ENCODE assay signal across 16 mouse cellular contexts in genomic region chr7:78953886-78954572, GRCm38 (mm10). TPM values are rescaled to one million over a fixed set of nuclear protein-coding genes. Genes with fewer than 3 reads are reported as not detected.
DNase-seq lines count a peak whose midpoint lies in the region; ATAC-seq lines count a peak whose summit lies in the region.
"Had no signal": no experiment of that assay in that cellular context is flagged by ENCODE, and none has a peak within 500 bp of the region (broad histone marks: within the 10 kb centered on the region; RNA-seq: fewer than 3 reads in every experiment).

No protein-coding gene starts in this region.

- 28% methylated on average over 11 of the region's 11 CpGs for WGBS in heart, embryonic 14.5 days
- 12% methylated on average over 11 of the region's 11 CpGs for WGBS in lung, embryonic 16.5 days
- WGBS in embryonic facial prominence, embryonic 11.5 days, result 26% methylated on average over 11 of the region's 11 CpGs

- no peak for DNase-seq in heart, postnatal 14 days
- DNase-seq in lung, postnatal 36 days, result no peak
- peak; percentile 40 for DNase-seq in embryonic facial prominence, embryonic 11.5 days (ENCODE audit: low spot score)
- DNase-seq in mesoderm, embryonic 11.5 days (ENCODE audit: low read depth, low spot score), result peak; percentile 5
- no peak for DNase-seq in frontal cortex, postnatal 14 days (ENCODE audit: low spot score in 2 of 2)
- no peak for DNase-seq in adrenal gland, adult 2 months
- DNase-seq: adrenal gland, postnatal 36 days; cerebellum, adult 9-10 months; gastrocnemius, postnatal 25 days; right cerebral cortex, postnatal 14 days had no signal

- intact Hi-C loops in heart, postnatal 14 days (cut with DNase I), result no loop called here

- H3K9me3 ChIP-seq in heart, embryonic 14.5 days (ENCODE audit: control insufficient read depth, low read length), result no peaks in the 10 kb centered on the region
- H3K9me3 ChIP-seq in lung, embryonic 16.5 days (ENCODE audit: control insufficient read depth, low read length), result no peaks in the 10 kb centered on the region
- no peaks in the 10 kb centered on the region for H3K9me3 ChIP-seq in embryonic facial prominence, embryonic 11.5 days (replicated peaks; ENCODE audit: control insufficient read depth, low read length)
- H3K9me3 ChIP-seq: intestine, embryonic 15.5 days had no signal

- no peak overlapping the region for H3K4me3 ChIP-seq in heart, embryonic 14.5 days (ENCODE audit: control insufficient read depth in 1 of 2, insufficient read depth in 1 of 2, low read depth in 1 of 2, low read length in 2 of 2)
- H3K4me3 ChIP-seq in lung, embryonic 16.5 days (ENCODE audit: low read length), result no peak overlapping the region
- no peak overlapping the region for H3K4me3 ChIP-seq in embryonic facial prominence, embryonic 11.5 days (ENCODE audit: low read depth, low read length)
- H3K4me3 ChIP-seq: erythroblast, embryonic 14.5 days; intestine, embryonic 15.5 days; megakaryocyte, embryonic 14.5 days had no signal

- H3K27me3 ChIP-seq in heart, embryonic 14.5 days (ENCODE audit: control insufficient read depth, insufficient read depth, low read length), result no peaks in the 10 kb centered on the region
- no peaks in the 10 kb centered on the region for H3K27me3 ChIP-seq in lung, embryonic 16.5 days (ENCODE audit: control insufficient read depth, insufficient read depth, low read depth, low read length)
- no peaks in the 10 kb centered on the region for H3K27me3 ChIP-seq in embryonic facial prominence, embryonic 11.5 days (ENCODE audit: control insufficient read depth, insufficient read depth, low read length)
- H3K27me3 ChIP-seq: intestine, embryonic 15.5 days had no signal

- H3K9ac ChIP-seq in heart, embryonic 14.5 days (ENCODE audit: low read length), result no peak overlapping the region
- no peak overlapping the region for H3K9ac ChIP-seq in lung, embryonic 16.5 days (ENCODE audit: low read length)
- H3K9ac ChIP-seq in embryonic facial prominence, embryonic 11.5 days (replicated peaks; ENCODE audit: low read length), result no peak overlapping the region
- H3K9ac ChIP-seq: intestine, embryonic 15.5 days had no signal

- peaks cover 4 to 5% of the 10 kb centered on the region in 2 experiments; a peak in 3 of 4 replicates for H3K4me1 ChIP-seq in heart, embryonic 14.5 days (ENCODE audit: control insufficient read depth in 2 of 2, insufficient read depth in 2 of 2, low read length in 2 of 2)
- no peaks in the 10 kb centered on the region for H3K4me1 ChIP-seq in lung, embryonic 16.5 days (replicated peaks; ENCODE audit: control insufficient read depth, insufficient read depth, low read length)
- no peaks in the 10 kb centered on the region for H3K4me1 ChIP-seq in embryonic facial prominence, embryonic 11.5 days (ENCODE audit: control insufficient read depth, insufficient read depth, low read length)
- H3K4me1 ChIP-seq: intestine, embryonic 15.5 days had no signal

- H3K36me3 ChIP-seq in heart, embryonic 14.5 days (ENCODE audit: control insufficient read depth, insufficient read depth, low read length), result no peaks in the 10 kb centered on the region
- no peaks in the 10 kb centered on the region for H3K36me3 ChIP-seq in lung, embryonic 16.5 days (ENCODE audit: control insufficient read depth, insufficient read depth, low read length)
- no peaks in the 10 kb centered on the region for H3K36me3 ChIP-seq in embryonic facial prominence, embryonic 11.5 days (replicated peaks; ENCODE audit: control insufficient read depth, insufficient read depth, low read depth, low read length)
- H3K36me3 ChIP-seq: intestine, embryonic 15.5 days had no signal

- no peak for ATAC-seq in heart, embryonic 14.5 days (ENCODE audit: insufficient number of reproducible peaks, insufficient read depth, low FRiP score, low read depth)
- no peak for ATAC-seq in lung, embryonic 16.5 days (ENCODE audit: low read depth)
- 0 out of 2 replicates have a peak, but pooled peaks have one; percentile 30 for ATAC-seq in embryonic facial prominence, embryonic 11.5 days (replicated peaks; ENCODE audit: insufficient number of reproducible peaks, low FRiP score, low TSS enrichment, low read depth)
- ATAC-seq: CD4-positive, CD25-positive, alpha-beta regulatory T cell, adult 4 months; intestine, embryonic 15.5 days had no signal

- peak overlapping the region; percentile 50 for H3K4me2 ChIP-seq in heart, embryonic 14.5 days (ENCODE audit: low read length)
- H3K4me2 ChIP-seq in lung, embryonic 16.5 days (ENCODE audit: low read depth, low read length), result peak overlapping the region; percentile 39; the same call in 1 of the 2 replicates
- no peak overlapping the region for H3K4me2 ChIP-seq in embryonic facial prominence, embryonic 11.5 days (ENCODE audit: low read depth, low read length)
- H3K4me2 ChIP-seq: intestine, embryonic 15.5 days had no signal

- H3K27ac ChIP-seq in heart, embryonic 14.5 days (replicated peaks in 1 of 2; ENCODE audit: control insufficient read depth in 1 of 2, insufficient read depth in 1 of 2, low read depth in 2 of 2, low read length in 2 of 2), result no peak overlapping the region
- H3K27ac ChIP-seq in lung, embryonic 16.5 days (ENCODE audit: low read length), result no peak overlapping the region
- no peak overlapping the region for H3K27ac ChIP-seq in embryonic facial prominence, embryonic 11.5 days (replicated peaks; ENCODE audit: low read depth, low read length)
- H3K27ac ChIP-seq: intestine, embryonic 15.5 days had no signal

RNA-seq across cellular contexts. Expression of gene Isg20, which starts 40.8 kb away (rescaled TPM):
- 1.9 and 3.2 TPM in 2 replicates for polyA plus RNA-seq in heart, embryonic 14.5 days (2014; fragmentation: Nextera tagmentation; extraction: Ambion mirVana)
- 10 to 100 TPM; 21.5 to 23.6 TPM for total RNA-seq in heart, postnatal 14 days (2021)
- 12.8 and 21.5 TPM in 2 replicates for polyA plus RNA-seq in lung, embryonic 16.5 days (2015; fragmentation: Nextera tagmentation; extraction: Ambion mirVana)
- polyA plus RNA-seq in embryonic facial prominence, embryonic 11.5 days (2014; fragmentation: Nextera tagmentation; extraction: Ambion mirVana), result 0.61 TPM in 1 of 2 replicates, not detected in the other
- total RNA-seq in adrenal gland, adult 2 months (2021), result 10 to 100 TPM in 1 of 2 experiments, 1 to 10 TPM in 1; 5.7 to 12.1 TPM
- 6.9 and 9.5 TPM in 2 replicates for polyA plus RNA-seq in adrenal gland, adult 2 months (2012; rRNA removed)

RNA-seq across cellular contexts. Expression of gene Aen, which starts 58.4 kb away (rescaled TPM):
- 25.3 and 27.8 TPM in 2 replicates for polyA plus RNA-seq in heart, embryonic 14.5 days (2014; fragmentation: Nextera tagmentation; extraction: Ambion mirVana)
- total RNA-seq in heart, postnatal 14 days (2021), result 10 to 100 TPM; 25.8 to 29.4 TPM
- 27.6 TPM in 2 replicates for polyA plus RNA-seq in lung, embryonic 16.5 days (2015; fragmentation: Nextera tagmentation; extraction: Ambion mirVana)
- 38.1 and 38.8 TPM in 2 replicates for polyA plus RNA-seq in embryonic facial prominence, embryonic 11.5 days (2014; fragmentation: Nextera tagmentation; extraction: Ambion mirVana)
- total RNA-seq in adrenal gland, adult 2 months (2021), result 10 to 100 TPM; 36.7 to 41.4 TPM
- polyA plus RNA-seq in adrenal gland, adult 2 months (2012; rRNA removed), result 22.9 and 33.3 TPM in 2 replicates

Comparison
In these comparisons a context has a peak if more than half of its experiments do, and no peak if none do; other contexts are left out.
1. DNase-seq: peak in embryonic facial prominence, embryonic 11.5 days (single experiment) and mesoderm, embryonic 11.5 days (single experiment); none in heart, postnatal 14 days (0 of 2), lung, postnatal 36 days (single experiment), frontal cortex, postnatal 14 days (0 of 2) and adrenal gland, adult 2 months (single experiment).